Comparison of ENCODE assay signal across 17 mouse cellular contexts in genomic region chr5:105439608-105440007, GRCm38 (mm10).
"Had no signal": no experiment of that assay in that cellular context is flagged by ENCODE, and none has a peak within 500 bp of the region (broad histone marks: within the 10 kb centered on the region; RNA-seq: fewer than 3 reads in every experiment).

No protein-coding gene starts in this region.

- H3K27ac ChIP-seq: hindbrain, postnatal 0 days; limb, embryonic 10.5 days; lung, embryonic 15.5 days; macrophage; neural tube, embryonic 13.5 days; stomach, embryonic 15.5 days had no signal

- H3K27me3 ChIP-seq: lung, embryonic 15.5 days; megakaryocyte, embryonic 14.5 days; neural tube, embryonic 13.5 days; stomach, embryonic 15.5 days had no signal

- H3K36me3 ChIP-seq: limb, embryonic 10.5 days; lung, embryonic 15.5 days; neural tube, embryonic 13.5 days; stomach, embryonic 15.5 days had no signal

- H3K4me3 ChIP-seq: limb, embryonic 10.5 days; lung, embryonic 15.5 days; megakaryocyte, embryonic 14.5 days; neural tube, embryonic 13.5 days; stomach, embryonic 15.5 days had no signal

- H3K9ac ChIP-seq: lung, embryonic 15.5 days; neural tube, embryonic 13.5 days; stomach, embryonic 15.5 days had no signal

- H3K4me2 ChIP-seq: liver, embryonic 11.5 days; lung, embryonic 15.5 days; midbrain, embryonic 11.5 days; neural tube, embryonic 13.5 days; stomach, embryonic 15.5 days had no signal

- H3K9me3 ChIP-seq: limb, embryonic 10.5 days; lung, embryonic 15.5 days; megakaryocyte, embryonic 14.5 days; neural tube, embryonic 13.5 days; stomach, embryonic 15.5 days had no signal

- ATAC-seq: hindbrain, postnatal 0 days; midbrain, embryonic 16.5 days had no signal

- DNase-seq: kidney, adult 18-20 months; kidney, postnatal 10 days; lung, postnatal 14 days; retina, postnatal 1 day; right cerebral cortex, postnatal 4 days; thymus, adult 18-20 months; thymus, postnatal 14 days had no signal
